Mouse (Mus musculus) monocyte, adult 5-6 weeks (primary cell): ENCODE data around the gene Ccnd3. TPM values are rescaled to one million over a fixed set of nuclear protein-coding genes. Genes with fewer than 3 reads are reported as not detected.
"Not testable (repeated sequence)": the region's sequence is repeated elsewhere in the genome, so short reads cannot be mapped to it uniquely, and the experiment has no call there.

Source experiments
- ATAC-seq: fragments of 153-309, 156-312 bp; replicated peaks from 2 replicates; pipeline ENCODE4 v1.8.0; 2017; ENCODE audit warnings: mild to moderate bottlenecking; ENCODE audit not compliant: low TSS enrichment, insufficient number of reproducible peaks, severe bottlenecking, poor library complexity, low FRiP score
- total RNA-seq: library from RNA; stranded (forward); fragments of 200-1000, 200-491, 200-594 nt; gene quantifications from 3 replicates; pipeline ENCODE4 v1.2.3, GENCODE M21; 2017

Gene Ccnd3
- total RNA-seq, 1 experiment from 2014 or later = 152 TPM

DNA sequence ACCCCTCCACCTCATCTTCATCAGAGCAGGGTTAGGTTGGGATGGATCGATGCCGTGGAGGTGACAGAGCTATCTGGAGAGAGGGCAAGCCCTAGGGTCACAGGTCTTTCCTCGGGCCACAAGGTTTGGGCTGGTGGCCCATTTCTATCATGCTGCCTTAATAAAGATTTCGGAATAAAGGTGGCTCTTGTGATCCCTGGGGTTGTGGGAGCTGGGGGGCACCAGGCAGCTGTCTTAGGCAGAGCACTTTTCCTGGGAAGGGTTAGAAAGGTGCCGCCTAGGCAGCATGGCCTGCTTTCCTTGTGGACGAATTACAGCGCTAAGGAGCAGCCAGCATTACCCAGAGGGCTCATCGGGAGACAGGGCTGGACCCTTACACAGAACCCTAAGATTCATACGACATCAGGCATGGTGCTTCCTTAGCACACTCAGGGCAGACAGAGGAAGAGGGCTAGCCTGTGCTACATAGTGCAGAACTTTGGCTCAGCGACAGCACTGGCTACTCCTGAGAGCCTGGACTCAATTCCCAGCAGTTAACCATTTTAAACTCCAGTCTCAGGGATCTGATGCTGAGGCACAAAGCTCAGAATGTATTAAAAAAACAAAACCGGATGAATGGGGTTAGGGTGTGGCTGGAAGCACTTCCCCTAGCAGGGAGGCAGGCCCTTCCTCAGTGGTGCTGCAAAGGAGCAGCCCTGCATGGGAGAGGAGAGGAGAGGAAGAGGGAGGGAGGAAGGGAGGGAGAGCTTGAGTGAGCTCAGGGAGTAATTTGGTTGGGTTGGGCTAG lies 94.9 kb downstream of the Ccnd3 start:
- peak; percentile 40 for ATAC-seq

GRCm38 (mm10) chr17:47600601-47601388 lies 95.9 kb downstream of the Ccnd3 start:
- no peak for ATAC-seq

GRCm38 (mm10) chr17:47601389-47601755 lies 96.5 kb downstream of the Ccnd3 start:
- no peak for ATAC-seq

- ATAC-seq = no peak
Measured at GRCm38 (mm10) chr17:47602289-47602688, 97.4 kb downstream of the Ccnd3 start.

GRCm38 (mm10) chr17:47606220-47606619 lies 101.4 kb downstream of the Ccnd3 start:
- no peak for ATAC-seq

DNA sequence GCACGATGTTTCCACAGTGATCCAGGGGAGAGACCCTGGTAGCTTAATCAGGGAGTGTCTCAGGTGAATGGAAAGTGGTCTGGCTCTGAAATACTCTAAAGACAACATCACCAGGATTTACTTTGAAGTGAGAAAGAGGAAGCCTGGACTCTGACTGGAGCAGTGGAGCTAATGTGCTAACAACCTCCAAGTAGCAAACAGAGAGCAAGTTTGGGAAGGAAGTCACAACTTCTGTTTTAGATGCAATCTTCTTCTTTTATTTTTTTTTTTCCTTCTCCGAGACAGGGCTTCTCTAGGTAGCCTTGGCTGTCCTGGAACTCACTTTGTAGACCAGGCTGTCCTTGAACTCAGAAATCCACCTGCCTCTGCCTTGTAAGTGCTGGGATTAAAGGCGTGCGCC lies 104.3 kb downstream of the Ccnd3 start:
- ATAC-seq = no peak

DNA sequence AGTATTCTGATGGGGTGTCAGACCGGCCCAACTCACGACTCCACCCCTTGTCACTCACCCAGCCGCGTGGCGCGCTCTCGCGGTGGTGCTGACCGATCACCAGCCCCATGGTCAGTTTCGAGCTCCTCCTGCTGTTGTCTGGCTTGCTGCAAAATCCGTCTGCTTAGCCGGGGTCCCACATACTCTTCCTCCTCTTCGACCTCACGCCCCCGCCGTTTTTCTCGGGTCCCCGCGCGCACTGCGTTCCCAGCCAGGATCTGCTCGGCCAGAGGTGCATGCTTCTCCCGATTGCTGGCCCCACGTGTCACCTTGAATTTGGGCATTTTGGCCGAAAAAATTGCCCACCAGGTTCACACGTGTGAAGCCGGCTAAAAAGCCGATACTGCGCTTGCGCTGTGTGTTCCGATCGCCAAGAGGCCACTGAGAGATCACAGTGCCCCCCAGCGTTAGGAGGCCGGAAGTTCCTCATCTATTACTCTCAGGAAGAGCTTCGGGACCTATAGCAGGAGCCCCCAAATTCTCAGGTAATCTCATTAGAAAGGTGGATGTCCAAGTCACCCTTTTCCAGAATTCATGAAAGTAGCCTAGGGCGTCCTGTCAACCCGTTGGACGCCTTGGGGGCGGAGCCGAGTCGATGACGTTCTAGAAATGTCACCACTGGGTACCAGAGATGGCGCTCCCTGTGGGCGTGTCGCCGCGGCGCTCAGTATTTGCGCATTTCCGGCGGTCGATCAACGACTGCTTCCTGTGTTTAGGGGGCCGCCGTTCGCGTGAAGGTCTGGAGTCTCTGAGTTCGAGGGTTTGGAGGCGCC lies 106.2 kb downstream of the Ccnd3 start, which contains the start of the genes Bysl, Med20 and Gm20517:
Bysl (minus strand) TSS at position 644 of the 812 bp plus-strand sequence.
Med20 (plus strand) TSS at position 734 of the 812 bp plus-strand sequence.
Gm20517 (plus strand) TSS at position 741 of the 812 bp plus-strand sequence.
- ATAC-seq = peak; percentile 91

DNA sequence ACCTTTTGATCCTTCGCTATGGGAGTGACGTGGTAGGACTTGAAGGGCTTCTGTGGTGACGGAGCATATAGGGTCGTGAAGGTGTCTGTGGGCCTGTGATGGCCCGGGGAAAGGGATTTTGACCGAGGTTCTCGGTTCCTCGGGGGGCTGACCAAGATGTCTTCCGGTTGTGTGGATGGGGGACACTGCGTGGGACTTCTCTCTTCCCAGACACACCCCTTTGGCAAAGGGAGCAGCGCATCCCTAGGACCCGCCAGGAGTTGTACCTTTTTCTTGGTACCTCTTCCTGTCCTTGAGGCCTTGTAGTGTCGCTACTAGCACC lies 106.8 kb downstream of the Ccnd3 start:
- ATAC-seq = no peak

DNA sequence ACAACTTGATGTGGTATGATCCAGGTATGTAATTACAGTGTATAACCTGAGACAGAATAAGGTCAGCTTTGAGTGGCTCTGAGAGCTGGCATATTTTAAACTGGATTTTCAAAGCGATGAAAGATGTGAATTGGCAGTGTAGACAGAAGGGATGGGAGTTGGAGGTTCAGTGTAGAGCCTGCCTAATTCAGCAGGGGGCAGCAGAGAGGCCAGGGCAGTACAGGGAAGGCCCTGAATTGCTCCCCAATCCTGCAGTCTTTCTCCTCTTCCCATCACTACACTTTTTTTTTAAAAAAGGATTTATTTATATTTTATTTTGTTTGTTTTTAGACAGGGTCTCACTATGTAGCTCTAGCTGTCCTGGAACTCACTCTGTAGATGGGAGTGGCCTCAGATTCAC lies 109.2 kb downstream of the Ccnd3 start:
- peak; percentile 38; the same call in 1 of the 2 replicates for ATAC-seq

GRCm38 (mm10) chr17:47616119-47616518 lies 111.3 kb downstream of the Ccnd3 start:
- ATAC-seq = no peak

DNA sequence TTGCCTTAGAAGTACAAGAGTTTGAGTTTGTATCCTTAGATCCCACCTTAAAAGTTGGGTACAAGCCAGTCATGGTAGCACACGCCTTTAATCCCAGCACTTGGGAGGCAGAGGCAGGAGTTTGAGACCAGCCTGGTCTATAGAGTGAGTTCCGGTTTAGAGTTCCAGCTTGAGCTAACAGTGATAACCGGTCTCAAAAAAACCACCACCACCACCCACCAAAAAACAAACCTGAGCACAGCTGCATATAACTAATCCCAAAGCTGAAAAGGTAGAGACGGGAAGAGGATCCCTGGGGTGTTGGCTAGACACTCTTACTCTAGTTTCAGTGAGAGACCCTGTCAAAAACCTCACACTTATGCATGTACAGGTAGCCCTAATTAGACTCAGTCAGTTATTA lies 111.8 kb downstream of the Ccnd3 start:
- ATAC-seq = no peak

DNA sequence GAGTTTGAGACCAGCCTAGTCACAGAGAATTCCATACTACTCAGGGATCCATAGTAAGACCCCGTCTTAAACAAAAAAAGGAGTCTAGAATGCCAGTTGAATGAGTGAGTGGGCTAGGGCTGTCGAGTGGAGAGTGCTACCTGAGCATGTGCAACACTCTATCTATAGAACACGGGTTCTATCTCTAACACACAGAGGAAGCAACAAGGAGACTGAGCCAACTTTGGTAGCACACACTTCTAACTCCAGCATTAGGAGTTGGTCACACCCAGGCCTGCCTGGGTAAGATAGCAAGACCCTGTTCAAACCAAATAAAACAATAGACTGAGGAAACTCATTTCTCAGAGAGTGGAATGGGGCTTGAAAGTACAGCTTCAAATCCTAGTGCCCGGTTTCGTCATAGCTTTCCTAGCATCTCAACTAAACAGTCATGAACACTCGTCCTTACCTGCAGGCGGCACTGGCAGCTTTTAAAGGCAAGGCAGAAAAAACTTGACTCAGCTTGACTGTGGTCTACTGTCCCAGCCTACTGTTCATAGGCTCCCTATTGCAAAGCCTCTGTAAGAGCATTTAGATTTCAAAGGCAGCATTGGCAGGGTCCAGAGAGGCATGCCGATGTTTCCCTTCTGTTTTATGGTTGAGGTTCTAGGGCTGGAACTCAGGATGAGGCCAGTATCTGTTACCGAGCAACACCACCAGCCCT lies 112.9 kb downstream of the Ccnd3 start:
- no peak for ATAC-seq

GRCm38 (mm10) chr17:47618556-47619311 lies 113.9 kb downstream of the Ccnd3 start:
- no peak for ATAC-seq

GRCm38 (mm10) chr17:47622912-47623554 lies 118.2 kb downstream of the Ccnd3 start:
- no peak for ATAC-seq

GRCm38 (mm10) chr17:47624572-47624971 lies 119.7 kb downstream of the Ccnd3 start:
- not testable (repeated sequence) for ATAC-seq

GRCm38 (mm10) chr17:47625088-47625487 lies 120.2 kb downstream of the Ccnd3 start:
- no peak for ATAC-seq

DNA sequence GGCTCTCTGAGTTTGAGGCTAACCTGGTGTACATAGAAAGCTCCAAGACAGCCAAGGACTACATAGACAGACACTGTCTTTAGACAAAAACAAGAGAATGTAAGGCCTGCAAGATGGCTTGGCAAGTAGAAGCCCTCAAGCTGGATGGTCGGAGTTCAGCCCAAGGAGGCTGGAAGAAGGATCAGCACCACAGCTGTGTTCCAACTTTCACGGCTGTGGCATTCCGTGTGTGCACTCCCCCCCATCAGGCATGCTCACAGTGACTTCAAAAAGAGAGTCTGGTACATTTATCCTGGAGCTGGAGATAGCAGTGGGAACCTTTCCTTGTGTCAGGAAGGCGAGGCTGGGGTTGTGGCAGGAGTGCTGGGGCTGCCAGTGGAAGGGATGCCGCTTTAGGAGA lies 121.2 kb downstream of the Ccnd3 start:
- ATAC-seq = no peak
